Mouse (Mus musculus) natural killer cell, adult 2 months (primary cell): ENCODE measurements around the gene Brd1.
"Not testable (repeated sequence)": the region's sequence is repeated elsewhere in the genome, so short reads cannot be mapped to it uniquely, and the experiment has no call there.

Source experiments
- DNase-seq, 2 experiments: peaks; one replicate each; pipeline ENCODE4 v3.0.0; 2022; ENCODE audit warnings: low spot score in 2 of 2

Gene Brd1

GRCm38 (mm10) chr15:88733834-88734571 is at the start of gene Brd1:
TSS of gene Brd1 (minus strand) at chr15:88734233.
- DNase-seq = peak; percentile 41 to 49

DNA sequence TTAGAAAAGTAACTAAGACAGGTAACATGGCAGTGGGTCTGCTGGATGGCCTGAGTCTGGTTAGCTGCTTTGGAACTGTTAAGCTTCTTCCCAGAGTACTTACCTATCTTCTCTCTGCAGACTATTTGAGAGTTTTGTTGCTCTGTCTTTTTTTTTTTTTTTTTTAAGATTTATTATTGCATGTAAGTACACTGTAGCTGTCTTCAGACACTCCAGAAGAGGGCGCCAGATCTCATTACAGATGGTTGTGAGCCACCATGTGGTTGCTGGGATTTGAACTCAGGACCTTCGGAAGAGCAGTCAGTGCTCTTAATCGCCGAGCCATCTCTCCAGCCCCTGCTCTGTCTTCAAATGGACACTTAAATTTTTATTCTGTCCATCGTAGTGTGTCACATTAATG is 40.6 kb upstream of the Brd1 start:
- not testable (repeated sequence) for DNase-seq

GRCm38 (mm10) chr15:88768537-88768936 is 34.5 kb upstream of the Brd1 start:
- no peak for DNase-seq

GRCm38 (mm10) chr15:88766139-88766538 is 32.1 kb upstream of the Brd1 start:
- DNase-seq = peak in 1 of 2 experiments; percentile 8

- no peak for DNase-seq
Observed at GRCm38 (mm10) chr15:88761551-88761950, 27.5 kb upstream of the Brd1 start.

GRCm38 (mm10) chr15:88758061-88758460 is 24.0 kb upstream of the Brd1 start:
- DNase-seq = no peak

DNA sequence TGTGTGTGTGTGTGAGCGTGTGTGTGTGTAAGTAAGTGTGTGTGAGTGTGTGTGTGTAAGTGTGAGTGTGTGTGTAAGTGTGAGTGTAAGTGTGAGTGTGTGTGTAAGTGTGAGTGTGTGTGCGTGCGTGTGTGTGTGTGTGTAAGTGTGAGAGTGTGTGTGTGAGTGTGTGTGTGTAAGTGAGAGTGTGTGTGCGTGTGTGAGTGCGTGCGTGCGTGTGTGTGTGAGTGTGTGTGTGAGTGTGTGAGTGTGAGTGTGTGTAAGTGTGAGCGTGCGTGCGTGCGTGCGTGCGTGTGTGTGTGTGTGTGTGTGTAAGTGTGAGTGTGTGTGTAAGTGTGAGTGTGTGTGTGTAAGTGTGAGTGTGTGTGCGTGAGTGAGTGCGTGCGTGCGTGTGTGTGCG is 21.7 kb upstream of the Brd1 start:
- no peak for DNase-seq

GRCm38 (mm10) chr15:88754896-88755295 is 20.9 kb upstream of the Brd1 start:
- no peak for DNase-seq

GRCm38 (mm10) chr15:88752403-88752733 is 18.3 kb upstream of the Brd1 start:
- DNase-seq = no peak

- peak; percentile 44 to 69 for DNase-seq
Observed at GRCm38 (mm10) chr15:88751564-88752402, 17.8 kb upstream of the Brd1 start, which contains the start of gene Zbed4. TSS of gene Zbed4 (plus strand) at chr15:88751660.

DNA sequence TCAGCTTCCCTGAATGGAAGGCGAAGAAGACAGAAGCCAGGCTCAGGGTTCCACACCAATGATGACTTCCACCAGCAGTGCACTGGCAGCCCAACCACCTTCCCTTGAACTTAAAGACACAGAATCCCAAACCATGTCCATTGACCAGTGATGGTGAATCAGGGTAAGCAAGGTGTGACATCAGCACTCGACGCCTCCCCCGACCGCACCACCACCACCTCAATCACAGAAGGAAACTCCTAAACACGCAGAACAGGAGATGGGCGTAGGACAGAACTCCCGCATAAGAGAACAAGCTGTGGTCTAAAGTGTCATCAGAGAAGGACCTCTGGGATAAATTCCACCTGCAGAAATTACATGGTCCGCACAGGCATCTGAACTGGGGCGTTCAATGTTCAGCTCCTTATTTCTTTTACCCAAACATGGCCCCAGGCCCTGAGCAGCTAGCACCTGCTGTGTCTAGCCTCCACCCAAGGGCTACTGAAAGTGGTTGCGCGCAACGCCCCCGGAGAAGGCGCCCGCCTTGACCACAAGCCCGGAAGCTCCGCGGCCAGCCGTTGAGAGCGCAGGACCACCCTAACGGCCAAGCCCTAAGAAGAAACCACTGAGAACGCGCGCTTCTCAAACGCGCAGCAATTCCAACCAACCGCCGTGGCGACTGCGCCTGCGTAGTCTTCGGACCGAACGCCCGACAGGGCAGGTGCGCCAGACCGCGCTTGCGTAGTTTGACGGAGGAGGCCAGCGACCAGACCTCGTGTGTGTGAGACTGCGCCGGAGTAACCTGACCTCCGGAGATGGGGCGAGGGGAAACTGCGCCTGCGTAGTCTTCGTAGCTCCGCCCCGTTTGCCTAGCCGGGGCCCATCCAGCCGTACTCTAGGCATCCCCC is 16.9 kb upstream of the Brd1 start:
- DNase-seq = peak; percentile 99 to 100

DNA sequence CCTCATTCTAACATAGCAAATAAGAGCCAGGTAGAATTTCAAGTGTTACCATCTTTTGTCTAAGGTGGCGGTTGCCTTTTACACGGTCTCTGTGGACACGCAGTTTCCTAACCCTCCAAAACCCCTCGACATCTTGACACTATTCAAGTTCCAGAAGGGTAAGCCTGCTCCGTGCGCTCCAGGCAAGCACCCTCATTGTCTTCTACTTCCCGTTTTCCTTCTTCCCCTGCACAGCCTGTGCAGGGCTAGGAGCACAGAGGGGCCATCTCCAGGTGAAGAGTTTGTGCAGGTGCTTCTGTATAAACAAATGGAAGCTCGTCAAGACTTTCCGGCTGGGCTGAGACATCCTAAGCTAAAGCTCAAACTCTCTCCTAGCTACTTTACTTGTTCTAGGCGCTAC is 16.0 kb upstream of the Brd1 start:
- DNase-seq = no peak

DNA sequence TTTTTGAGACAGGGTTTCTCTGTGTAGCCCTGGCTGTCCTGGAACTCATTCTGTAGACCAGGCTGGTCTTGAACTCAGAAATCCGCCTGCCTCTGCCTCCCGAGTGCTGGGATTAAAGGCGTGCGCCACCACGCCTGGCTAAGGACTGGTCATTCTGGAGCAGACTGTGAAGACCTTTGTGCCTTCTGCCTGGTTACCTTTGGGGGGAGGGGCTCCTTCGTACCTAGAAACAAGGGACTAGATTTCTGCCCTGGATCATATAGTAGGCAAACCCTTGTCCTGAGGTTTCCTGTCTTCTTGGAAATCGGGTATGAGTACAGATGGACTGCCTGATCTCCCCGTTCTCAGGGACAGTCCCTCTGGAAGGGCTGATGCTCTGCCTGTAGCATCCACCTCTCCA is 15.6 kb upstream of the Brd1 start:
- not testable (repeated sequence) for DNase-seq

GRCm38 (mm10) chr15:88745926-88746325 is 11.9 kb upstream of the Brd1 start:
- no peak for DNase-seq

DNA sequence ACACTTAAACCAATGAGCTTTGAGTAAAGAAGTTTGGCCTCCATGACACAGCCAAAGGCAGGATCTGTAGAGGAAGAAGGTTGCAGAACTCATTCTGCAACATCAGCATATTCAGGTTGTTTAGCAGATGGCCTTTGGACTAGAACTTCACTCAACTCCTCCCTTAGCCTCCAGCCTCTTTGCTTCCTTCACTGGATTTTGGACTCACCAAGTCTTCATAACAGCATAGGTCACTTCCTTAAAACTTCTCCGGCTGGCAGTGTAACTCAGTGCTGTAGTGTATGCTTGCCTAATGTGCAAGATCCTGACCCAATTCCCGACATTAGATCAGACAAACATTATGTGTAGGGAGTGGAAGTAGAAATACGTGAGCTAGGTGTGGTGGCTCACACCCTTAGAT is 11.3 kb upstream of the Brd1 start:
- DNase-seq = no peak

DNA sequence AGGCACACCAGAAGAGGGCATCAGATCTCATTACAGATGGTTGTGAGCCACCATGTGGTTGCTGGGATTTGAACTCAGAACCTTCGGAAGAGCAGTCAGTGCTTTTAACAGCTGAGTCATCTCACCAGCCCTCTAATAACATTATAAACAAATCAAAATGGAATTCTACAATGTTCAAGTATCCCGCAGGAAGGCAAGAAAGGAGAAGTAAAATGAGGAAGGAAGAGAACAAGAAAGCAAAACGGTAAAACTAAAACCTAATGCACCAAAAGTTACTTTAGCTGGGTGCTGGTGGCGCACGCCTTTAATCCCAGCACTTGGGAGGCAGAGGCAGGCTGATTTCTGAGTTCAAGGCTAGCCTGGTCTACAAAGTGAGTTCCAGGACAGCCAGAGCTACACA is 9.3 kb upstream of the Brd1 start:
- not testable (repeated sequence) for DNase-seq

DNA sequence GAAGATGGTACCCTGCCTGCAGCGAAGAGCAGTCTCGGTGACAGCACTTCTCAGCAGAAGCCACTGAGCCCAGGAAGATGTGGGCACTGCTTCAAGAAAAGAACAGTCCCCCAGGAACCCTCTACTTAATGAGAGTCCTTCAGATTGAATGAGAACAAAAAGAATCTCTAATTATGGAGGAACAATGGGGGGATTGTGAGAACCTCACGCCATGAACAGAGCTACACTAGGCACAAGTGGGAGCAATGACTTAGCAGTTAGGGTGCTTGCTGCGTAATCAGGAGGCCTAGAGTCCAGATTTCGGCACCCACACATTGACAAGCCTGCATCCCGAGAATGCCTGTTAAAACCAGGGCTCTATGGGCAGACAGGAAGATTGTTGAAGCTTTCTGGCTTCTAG is 7.3 kb upstream of the Brd1 start:
- no peak for DNase-seq

GRCm38 (mm10) chr15:88738466-88738865 is 4.4 kb upstream of the Brd1 start:
- DNase-seq = no peak

DNA sequence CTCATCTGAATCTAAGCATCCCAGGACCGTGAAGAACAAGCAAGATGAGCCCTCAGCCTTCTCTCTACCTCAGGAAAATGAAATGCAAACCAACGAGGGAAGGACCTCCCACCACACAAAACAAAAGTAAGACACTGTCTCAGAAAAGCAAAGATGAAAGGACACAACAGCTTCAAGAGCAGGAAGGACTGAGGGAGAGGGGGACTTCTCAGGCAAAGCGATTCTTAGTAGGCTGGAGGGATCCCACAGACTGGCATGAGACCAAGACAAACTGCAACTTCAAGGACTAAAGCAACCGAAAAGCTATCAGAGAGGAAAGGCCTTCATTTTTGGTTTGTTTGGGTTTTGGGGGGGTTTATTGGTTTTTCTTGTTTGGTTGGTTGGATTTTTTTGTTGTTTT is 2.1 kb upstream of the Brd1 start:
- DNase-seq = no peak

DNA sequence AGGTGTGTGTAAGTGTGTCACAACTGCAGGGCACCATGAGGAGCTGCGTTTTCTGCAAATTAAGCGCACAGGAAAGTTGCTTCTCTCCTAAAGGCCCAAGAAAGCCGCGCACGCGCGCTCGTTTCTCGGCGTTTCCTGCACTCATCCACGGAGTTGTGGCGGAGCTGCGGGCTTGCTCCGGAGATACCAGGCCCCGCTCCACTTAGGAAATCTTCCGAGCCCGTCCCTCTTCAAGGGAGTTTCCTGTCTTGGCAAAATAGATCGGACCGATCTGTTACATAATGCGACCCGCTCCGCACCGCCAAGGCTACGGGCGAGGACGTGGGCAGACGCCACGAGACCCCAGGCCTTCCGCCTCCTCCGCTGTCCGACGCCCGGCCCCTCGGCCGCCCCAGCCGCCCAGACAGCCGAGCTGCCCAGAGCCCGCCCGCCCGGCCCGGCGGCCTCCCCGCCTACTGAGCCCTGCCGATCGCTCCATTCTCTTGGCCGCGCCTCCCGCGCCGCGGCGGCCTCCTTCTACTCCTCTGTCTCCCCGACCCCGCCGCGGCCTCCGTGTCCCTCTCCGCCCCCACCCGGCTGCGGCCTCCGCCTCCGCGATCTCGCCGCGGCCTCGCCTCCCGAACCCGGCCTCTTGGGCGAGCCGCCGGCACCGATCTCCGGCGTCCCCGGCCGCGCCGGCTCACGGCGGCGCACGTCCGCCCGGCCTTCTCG is 837 bp downstream of the Brd1 start:
- peak; percentile 50 to 55 for DNase-seq

- no peak for DNase-seq
Observed at GRCm38 (mm10) chr15:88732405-88733020, 1.5 kb downstream of the Brd1 start.
